Mouse (Mus musculus) bone marrow, adult 2 months (tissue): ENCODE data around the gene Lss.

ENCODE experiments used
- CTCF ChIP-seq: fragments of 200-500 bp; IDR thresholded peaks from 2 replicates; pipeline ENCODE4 v1.5.1; 2011; ENCODE audit warnings: low read length, control low read depth; ENCODE audit not compliant: control insufficient read depth, insufficient read depth
- POLR2A ChIP-seq: fragments of 200-500 bp; IDR thresholded peaks from 2 replicates; pipeline ENCODE4 v1.6.1; 2011; ENCODE audit warnings: low read depth, mild to moderate bottlenecking, control low read depth, low read length, borderline replicate concordance; ENCODE audit not compliant: control insufficient read depth

- TF ChIP-seq CTCF (no peak), POLR2A (no peak)
These were observed 37.9 kb upstream of the Lss start for GRCm38 (mm10) chr10:76493527-76493926.
